In genomic region chr13:42607735-42608134, GRCm38 (mm10) we compare ENCODE assay signal across 17 mouse cellular contexts.
"Had no signal": no experiment of that assay in that cellular context is flagged by ENCODE, and none has a peak within 500 bp of the region (broad histone marks: within the 10 kb centered on the region; RNA-seq: fewer than 3 reads in every experiment).

No protein-coding gene starts in this region.

- ATAC-seq: liver, postnatal 0 days; lung, postnatal 0 days had no signal

- H3K27ac ChIP-seq: liver, embryonic 15.5 days; lung, embryonic 15.5 days; macrophage; midbrain, embryonic 12.5 days; neural tube, embryonic 12.5 days; stomach, embryonic 15.5 days; stomach, postnatal 0 days had no signal

- H3K36me3 ChIP-seq: liver, embryonic 15.5 days; lung, embryonic 15.5 days; midbrain, embryonic 12.5 days; neural tube, embryonic 12.5 days; stomach, embryonic 15.5 days had no signal

- DNase-seq: liver, postnatal 0 days; lung, adult 2 months; lung, postnatal 14 days; lung, postnatal 36 days; right cerebral cortex, postnatal 14 days; thymus, adult 2 months; thymus, postnatal 25 days; thymus, postnatal 4 days had no signal

- H3K27me3 ChIP-seq: liver, embryonic 15.5 days; lung, embryonic 15.5 days; megakaryocyte, embryonic 14.5 days; midbrain, embryonic 12.5 days; neural tube, embryonic 12.5 days; stomach, embryonic 15.5 days had no signal

- H3K4me1 ChIP-seq: liver, embryonic 15.5 days; lung, embryonic 15.5 days; megakaryocyte, embryonic 14.5 days; neural tube, embryonic 12.5 days; stomach, embryonic 15.5 days had no signal

- H3K9ac ChIP-seq: liver, embryonic 15.5 days; liver, postnatal 0 days; lung, embryonic 15.5 days; midbrain, embryonic 12.5 days; neural tube, embryonic 12.5 days; stomach, embryonic 15.5 days had no signal

- H3K4me3 ChIP-seq: liver, embryonic 15.5 days; lung, embryonic 15.5 days; megakaryocyte, embryonic 14.5 days; midbrain, embryonic 12.5 days; neural tube, embryonic 12.5 days; stomach, embryonic 15.5 days had no signal

- H3K4me2 ChIP-seq: liver, embryonic 15.5 days; lung, embryonic 15.5 days; midbrain, embryonic 12.5 days; neural tube, embryonic 12.5 days; stomach, embryonic 15.5 days had no signal

- H3K9me3 ChIP-seq: liver, embryonic 15.5 days; lung, embryonic 15.5 days; midbrain, embryonic 12.5 days; neural tube, embryonic 12.5 days; stomach, embryonic 15.5 days had no signal
